Mouse (Mus musculus) cerebellum, adult 2 months (tissue): ENCODE measurements around the gene Acsl5. TPM values are rescaled to one million over a fixed set of nuclear protein-coding genes. Genes with fewer than 3 reads are reported as not detected.

Source experiments
- DNase-seq, 2 experiments: peaks; one replicate each; pipeline ENCODE4 v3.0.0; 2021
- H3K27ac ChIP-seq: fragments of 200-500 bp; 2 replicates; pipeline ENCODE4 v1.5.1; 2012; ENCODE audit warnings: low read length, control low read depth, inconsistent platforms; ENCODE audit not compliant: insufficient read depth
- H3K27me3 ChIP-seq: fragments of 200-500 bp; 2 replicates; pipeline ENCODE4 v1.6.1; 2012; ENCODE audit warnings: inconsistent platforms, mild to moderate bottlenecking, low read length, moderate library complexity; ENCODE audit not compliant: control insufficient read depth, insufficient read depth
- H3K4me1 ChIP-seq: fragments of 200-500 bp; 2 replicates; pipeline ENCODE4 v1.6.1; 2011; ENCODE audit warnings: low read length; ENCODE audit not compliant: control insufficient read depth, insufficient read depth
- H3K4me3 ChIP-seq: fragments of 200-500 bp; replicated peaks from 2 replicates; pipeline ENCODE3; 2011; ENCODE audit warnings: mild to moderate bottlenecking, low read depth, low read length, control low read depth; ENCODE audit not compliant: insufficient read depth
- CTCF ChIP-seq: fragments of 200-500 bp; IDR thresholded peaks from 2 replicates; pipeline ENCODE4 v1.5.1; 2011; ENCODE audit warnings: low read depth, mild to moderate bottlenecking, control low read depth, low read length, moderate library complexity, borderline replicate concordance; ENCODE audit not compliant: insufficient read depth
- POLR2A ChIP-seq: fragments of 200-500 bp; IDR thresholded peaks from 2 replicates; pipeline ENCODE4 v1.6.1; 2011; ENCODE audit warnings: low read length, control low read depth, borderline replicate concordance; ENCODE audit not compliant: insufficient read depth
- WGBS: fragments of 180-500 bp; shearing (Covaris S2); methylation state at CpG from one replicate; pipeline ENCODE4 v1.1.7; 2018; 5-methylcytosine and 5-hydroxymethylcytosine counted together
- polyA plus RNA-seq: library from polyadenylated mRNA; depleted of rRNA; stranded (reverse); fragments of >200 nt; gene quantifications from 2 replicates; pipeline ENCODE4 v1.2.3, GENCODE M21; 2012; rRNA removed

Gene Acsl5
- polyA plus RNA-seq = 12.6 and 14.6 TPM in 2 replicates

- 98% methylated on average over 9 of the region's 9 CpGs for WGBS
- TF ChIP-seq CTCF (no peak), POLR2A (no peak)
These were observed at the start of gene Acsl5 for GRCm38 (mm10) chr19:55251383-55252124. Gene Acsl5 (plus strand): TSS chr19:55251938.

GRCm38 (mm10) chr19:55206482-55207138 is 45.1 kb upstream of the Acsl5 start:
- no peaks in the 10 kb centered on the region for H3K4me1 ChIP-seq
- H3K27me3 ChIP-seq = no peaks in the 10 kb centered on the region
- WGBS = 36% methylated on average over 8 of the region's 8 CpGs
- no peak overlapping the region for H3K27ac ChIP-seq
- TF ChIP-seq POLR2A = no peak
- TF ChIP-seq CTCF = peak; percentile 33; the same call in 1 of the 2 replicates
- no peak overlapping the region for H3K4me3 ChIP-seq
- DNase-seq = peak in 1 of 2 experiments; percentile 40

More at GRCm38 (mm10) chr19:55251383-55252124, at the start of gene Acsl5:
- DNase-seq = no peak
- Histone ChIP-seq H3K4me1 (no peaks in the 10 kb centered on the region), H3K27ac (no peak within 1 kb of the TSS), H3K27me3 (no peaks in the 10 kb centered on the region), H3K4me3 (no peak within 1 kb of the TSS)

- TF ChIP-seq CTCF = no peak
- WGBS = 60% methylated on average over 6 of the region's 6 CpGs
- H3K4me1 ChIP-seq = no peaks in the 10 kb centered on the region
- no peak overlapping the region for H3K4me3 ChIP-seq
- no peak overlapping the region for H3K27ac ChIP-seq
- DNase-seq = no peak
- H3K27me3 ChIP-seq = no peaks in the 10 kb centered on the region
These were observed 44.5 kb upstream of the Acsl5 start for GRCm38 (mm10) chr19:55207205-55207604.

- TF ChIP-seq POLR2A = no peak
- TF ChIP-seq CTCF = no peak
- H3K4me3 ChIP-seq = no peak overlapping the region
- DNase-seq = no peak
- WGBS = 48% methylated on average over 25 of the region's 25 CpGs
- H3K4me1 ChIP-seq = no peaks in the 10 kb centered on the region
- H3K27me3 ChIP-seq = no peaks in the 10 kb centered on the region
- H3K27ac ChIP-seq = no peak overlapping the region
These were observed 43.8 kb upstream of the Acsl5 start for GRCm38 (mm10) chr19:55207746-55208538.

GRCm38 (mm10) chr19:55208654-55209053 is 43.1 kb upstream of the Acsl5 start:
- no peak for DNase-seq
- 68% methylated on average over 4 of the region's 4 CpGs for WGBS
- TF ChIP-seq POLR2A = no peak
- Histone ChIP-seq H3K4me3 (no peak overlapping the region), H3K4me1 (no peaks in the 10 kb centered on the region), H3K27ac (no peak overlapping the region), H3K27me3 (no peaks in the 10 kb centered on the region)

GRCm38 (mm10) chr19:55209084-55209483 is 42.7 kb upstream of the Acsl5 start:
- WGBS = 86% methylated on average over 3 of the region's 3 CpGs
- no peak overlapping the region for H3K27ac ChIP-seq
- no peaks in the 10 kb centered on the region for H3K4me1 ChIP-seq
- H3K4me3 ChIP-seq = no peak overlapping the region
- TF ChIP-seq POLR2A (no peak), CTCF (no peak)
- DNase-seq = no peak
- no peaks in the 10 kb centered on the region for H3K27me3 ChIP-seq

GRCm38 (mm10) chr19:55211698-55212097 is 40.0 kb upstream of the Acsl5 start:
- H3K4me3 ChIP-seq = no peak overlapping the region
- H3K27ac ChIP-seq = no peak overlapping the region
- TF ChIP-seq POLR2A (no peak), CTCF (no peak)
- no peak for DNase-seq
- H3K4me1 ChIP-seq = no peaks in the 10 kb centered on the region
- 88% methylated on average over 1 of the region's 1 CpGs for WGBS
- H3K27me3 ChIP-seq = no peaks in the 10 kb centered on the region
